Mouse (Mus musculus) G1E (cell line): ENCODE data around the gene Asb4.

Experiments
- CTCF ChIP-seq: IDR thresholded peaks from 2 replicates; pipeline ENCODE4 v1.5.1; 2012; ENCODE audit warnings: low read depth, low read length, inconsistent platforms, mixed read lengths
- GATA2 ChIP-seq: IDR thresholded peaks from 2 replicates; pipeline ENCODE4 v1.6.1; 2012; ENCODE audit warnings: low read depth, low read length, inconsistent platforms, borderline replicate concordance
- POLR2AphosphoS5 ChIP-seq: IDR thresholded peaks from 2 replicates; pipeline ENCODE4 v1.6.1; 2012; ENCODE audit warnings: low read depth, low read length, inconsistent platforms; ENCODE audit not compliant: insufficient replicate concordance

DNA sequence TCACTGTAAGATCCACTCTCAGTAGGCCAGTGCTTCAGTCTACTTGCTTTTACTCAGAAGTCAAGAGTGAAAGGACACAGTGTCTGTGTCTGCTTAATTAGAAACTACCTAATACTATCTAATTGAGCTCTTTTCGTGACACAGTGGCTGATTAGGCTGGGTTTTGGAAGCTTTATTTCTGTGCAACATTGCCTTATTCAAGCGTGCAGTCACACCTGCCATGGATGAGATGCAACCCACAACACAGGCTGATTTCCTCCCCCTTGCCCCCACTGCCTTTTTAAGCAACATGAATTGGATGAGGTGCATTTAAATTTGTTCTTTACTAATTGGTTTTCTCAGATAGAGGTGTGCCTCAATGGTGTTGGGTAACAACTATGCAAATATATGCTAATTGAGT lies 50.7 kb downstream of the Asb4 start:
- TF ChIP-seq CTCF (no peak), POLR2AphosphoS5 (no peak), GATA2 (no peak)
